ENCODE assay signal across 9 mouse cellular contexts in genomic region chr14:33734446-33735043, GRCm38 (mm10).
DNase-seq lines count a peak whose midpoint lies in the region; ATAC-seq and TF ChIP-seq lines count a peak whose summit lies in the region.
"Had no signal": no experiment of that assay in that cellular context is flagged by ENCODE, and none has a peak within 500 bp of the region (broad histone marks: within the 10 kb centered on the region; RNA-seq: fewer than 3 reads in every experiment).

No protein-coding gene starts in this region.

- H3K9ac ChIP-seq in lung, embryonic 16.5 days (ENCODE audit: low read length), result no peak overlapping the region
- no peak overlapping the region for H3K9ac ChIP-seq in hindbrain, embryonic 15.5 days
- H3K9ac ChIP-seq: limb, embryonic 13.5 days had no signal

- no peak for TF ChIP-seq CTCF in lung, adult 2 months (IDR thresholded peaks at IDR 0.05; ENCODE audit: insufficient read depth, low read length)

- H3K4me2 ChIP-seq in lung, embryonic 16.5 days (ENCODE audit: low read depth, low read length), result no peak overlapping the region
- H3K4me2 ChIP-seq in hindbrain, embryonic 15.5 days, result no peak overlapping the region
- H3K4me2 ChIP-seq: limb, embryonic 13.5 days had no signal

- H3K4me3 ChIP-seq in lung, embryonic 16.5 days (ENCODE audit: low read length), result no peak overlapping the region
- H3K4me3 ChIP-seq in lung, adult 2 months (replicated peaks; ENCODE audit: extremely low read depth, low read depth, low read length), result no peak overlapping the region
- no peak overlapping the region for H3K4me3 ChIP-seq in hindbrain, embryonic 15.5 days
- H3K4me3 ChIP-seq: erythroblast, embryonic 14.5 days; limb, embryonic 13.5 days had no signal

- no peaks in the 10 kb centered on the region for H3K4me1 ChIP-seq in lung, embryonic 16.5 days (replicated peaks; ENCODE audit: control insufficient read depth, insufficient read depth, low read length)
- no peaks in the 10 kb centered on the region for H3K4me1 ChIP-seq in lung, adult 2 months (ENCODE audit: control insufficient read depth, insufficient read depth, low read length)
- H3K4me1 ChIP-seq in hindbrain, embryonic 15.5 days (replicated peaks), result peaks cover 4% of the 10 kb centered on the region; the same call in 1 of the 2 replicates

- H3K27ac ChIP-seq in lung, embryonic 16.5 days (ENCODE audit: low read length), result no peak overlapping the region
- H3K27ac ChIP-seq in hindbrain, embryonic 15.5 days (replicated peaks), result no peak overlapping the region
- H3K27ac ChIP-seq: limb, embryonic 13.5 days had no signal

- H3K9me3 ChIP-seq in lung, embryonic 16.5 days (ENCODE audit: control insufficient read depth, low read length), result no peaks in the 10 kb centered on the region
- no peaks in the 10 kb centered on the region for H3K9me3 ChIP-seq in hindbrain, embryonic 15.5 days
- H3K9me3 ChIP-seq: limb, embryonic 13.5 days had no signal

- WGBS in lung, embryonic 16.5 days, result 61% methylated on average over 5 of the region's 5 CpGs
- WGBS in lung, adult 2 months, result 48% methylated on average over 5 of the region's 5 CpGs
- WGBS in hindbrain, embryonic 15.5 days, result 40% methylated on average over 5 of the region's 5 CpGs

- DNase-seq in lung, adult 2 months, result no peak
- peak; percentile 58 for DNase-seq in cerebellum, adult 9-11 months
- peak; percentile 19 to 34 for DNase-seq in left cerebral cortex, postnatal 36 days (ENCODE audit: low spot score in 2 of 2)
- DNase-seq in thymus, adult 18-20 months, result no peak

- ATAC-seq in lung, embryonic 16.5 days (ENCODE audit: low read depth), result 0 out of 2 replicates have a peak, but pooled peaks have one; percentile 26
- ATAC-seq in hindbrain, embryonic 15.5 days (ENCODE audit: low FRiP score, low read depth), result peak; percentile 77
- no peak for ATAC-seq in erythroid progenitor cell, adult 5-6 weeks (replicated peaks; ENCODE audit: low FRiP score, poor library complexity, severe bottlenecking)

- TF ChIP-seq POLR2A in lung, adult 2 months (IDR thresholded peaks at IDR 0.05; ENCODE audit: borderline replicate concordance, extremely low read depth, low read depth, low read length), result no peak

- intact Hi-C loops in left cerebral cortex, postnatal 36 days (cut with DNase I), result no loop called here

- no peaks in the 10 kb centered on the region for H3K27me3 ChIP-seq in lung, embryonic 16.5 days (ENCODE audit: control insufficient read depth, insufficient read depth, low read depth, low read length)
- no peaks in the 10 kb centered on the region; the same call in 1 of the 2 replicates for H3K27me3 ChIP-seq in hindbrain, embryonic 15.5 days

- no peaks in the 10 kb centered on the region for H3K36me3 ChIP-seq in lung, embryonic 16.5 days (ENCODE audit: control insufficient read depth, insufficient read depth, low read length)
- H3K36me3 ChIP-seq in hindbrain, embryonic 15.5 days, result no peaks in the 10 kb centered on the region
- H3K36me3 ChIP-seq: limb, embryonic 13.5 days had no signal

Comparison
In these comparisons a context has a peak if more than half of its experiments do, and no peak if none do; other contexts are left out.
1. DNase-seq: peak in cerebellum, adult 9-11 months (single experiment) and left cerebral cortex, postnatal 36 days (2 of 2); none in lung, adult 2 months (single experiment) and thymus, adult 18-20 months (0 of 2).